9 mouse cellular contexts compared by ENCODE assay signal in the genomic region with DNA sequence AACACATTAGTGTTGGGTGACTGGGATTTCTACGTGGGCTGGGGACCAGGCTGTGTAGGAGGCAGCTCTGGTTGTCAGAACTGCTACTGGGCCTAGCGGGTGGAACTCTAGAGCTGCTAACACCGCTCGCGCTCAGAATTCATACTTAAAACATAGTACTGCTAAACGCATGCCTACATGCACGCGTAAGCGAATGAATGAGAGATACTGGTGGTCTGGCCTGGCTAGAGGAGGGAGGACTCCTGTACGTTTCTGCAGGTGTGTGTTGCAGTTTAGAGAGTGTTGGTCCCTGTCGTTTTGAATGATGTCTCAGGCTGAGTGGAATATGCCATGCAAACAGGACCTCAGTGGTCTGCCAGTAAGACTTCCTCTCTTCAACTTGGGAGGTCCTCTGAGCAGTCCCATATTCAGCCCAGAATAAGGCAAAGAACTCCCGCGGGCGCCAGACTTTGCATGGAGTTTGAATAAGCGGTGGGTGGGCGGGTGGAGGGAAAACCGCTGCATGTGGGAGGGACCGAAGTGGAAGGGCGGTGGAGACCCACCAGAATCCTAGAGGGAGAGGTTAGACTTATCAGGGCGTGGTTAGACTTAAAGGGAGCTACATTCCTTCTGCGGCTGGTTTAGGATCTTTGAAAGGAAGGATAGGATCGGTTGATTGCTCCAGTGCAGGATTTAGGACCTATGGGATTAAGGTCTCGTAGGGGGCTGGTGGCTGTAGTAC. TPM values are rescaled to one million over a fixed set of nuclear protein-coding genes. Genes with fewer than 3 reads are reported as not detected.
DNase-seq lines count a peak whose midpoint lies in the region; ATAC-seq and TF ChIP-seq lines count a peak whose summit lies in the region.
"Had no signal": no experiment of that assay in that cellular context is flagged by ENCODE, and none has a peak within 500 bp of the region (broad histone marks: within the 10 kb centered on the region; RNA-seq: fewer than 3 reads in every experiment).

No protein-coding gene starts in this region.

- H3K36me3 ChIP-seq in heart, embryonic 15.5 days = no peaks in the 10 kb centered on the region
- H3K36me3 ChIP-seq in hindbrain, postnatal 0 days (ENCODE audit: insufficient read depth, low read length) = no peaks in the 10 kb centered on the region
- H3K36me3 ChIP-seq in midbrain, embryonic 15.5 days (replicated peaks) = no peaks in the 10 kb centered on the region

- H3K9me3 ChIP-seq in heart, embryonic 15.5 days (replicated peaks) = no peaks in the 10 kb centered on the region
- H3K9me3 ChIP-seq in hindbrain, postnatal 0 days (ENCODE audit: low read length) = no peaks in the 10 kb centered on the region
- no peaks in the 10 kb centered on the region for H3K9me3 ChIP-seq in midbrain, embryonic 15.5 days

- H3K4me2 ChIP-seq in heart, embryonic 15.5 days = peak overlapping the region; percentile 86
- peak overlapping the region; percentile 90 for H3K4me2 ChIP-seq in hindbrain, postnatal 0 days (ENCODE audit: low read depth, low read length)
- H3K4me2 ChIP-seq in midbrain, embryonic 15.5 days = peak overlapping the region; percentile 89

- H3K4me3 ChIP-seq in heart, embryonic 15.5 days = peak overlapping the region; percentile 51
- H3K4me3 ChIP-seq in hindbrain, postnatal 0 days (ENCODE audit: low read length) = peak overlapping the region; percentile 48; the same call in 1 of the 2 replicates
- H3K4me3 ChIP-seq in midbrain, embryonic 15.5 days = no peak overlapping the region

- H3K27ac ChIP-seq in heart, embryonic 15.5 days = no peak overlapping the region
- no peak overlapping the region for H3K27ac ChIP-seq in hindbrain, postnatal 0 days
- no peak overlapping the region for H3K27ac ChIP-seq in midbrain, embryonic 15.5 days

- H3K27me3 ChIP-seq in heart, embryonic 15.5 days = peaks cover 65% of the 10 kb centered on the region
- peaks cover 14% of the 10 kb centered on the region; the same call in 1 of the 2 replicates for H3K27me3 ChIP-seq in hindbrain, postnatal 0 days (ENCODE audit: insufficient read depth, low read length)
- H3K27me3 ChIP-seq in midbrain, embryonic 15.5 days (replicated peaks) = peaks cover 36% of the 10 kb centered on the region

- H3K9ac ChIP-seq in heart, embryonic 15.5 days = no peak overlapping the region
- H3K9ac ChIP-seq in hindbrain, postnatal 0 days (replicated peaks; ENCODE audit: low read length) = no peak overlapping the region
- no peak overlapping the region for H3K9ac ChIP-seq in midbrain, embryonic 15.5 days

- TF ChIP-seq CTCF in hindbrain, postnatal 0 days (IDR thresholded peaks at IDR 0.05; ENCODE audit: low read depth) = no peak

- peaks cover 16% of the 10 kb centered on the region for H3K4me1 ChIP-seq in heart, embryonic 15.5 days (replicated peaks)
- H3K4me1 ChIP-seq in hindbrain, postnatal 0 days (ENCODE audit: insufficient read depth, low read length) = 0 out of 2 replicates have a peak, but pooled peaks cover 2% of the 10 kb centered on the region
- peaks cover 16% of the 10 kb centered on the region for H3K4me1 ChIP-seq in midbrain, embryonic 15.5 days

- no peak for DNase-seq in heart, postnatal 10 days
- peak; percentile 34 for DNase-seq in embryo, embryonic 11.5 days (ENCODE audit: low read depth, low spot score)
- DNase-seq in hindbrain, postnatal 0 days (ENCODE audit: low spot score) = peak; percentile 16
- DNase-seq in left cerebral cortex, postnatal 10 days (ENCODE audit: extremely low spot score in 1 of 2, low spot score in 2 of 2) = no peak
- DNase-seq in adrenal gland, postnatal 25 days = no peak
- no peak for DNase-seq in thymus, postnatal 4 days

- intact Hi-C loops in heart, postnatal 10 days (cut with DNase I) = no loop called here
- intact Hi-C loops in left cerebral cortex, postnatal 10 days (cut with DNase I) = no loop called here

- WGBS in heart, embryonic 15.5 days = 35% methylated on average over 23 of the region's 23 CpGs
- WGBS in hindbrain, postnatal 0 days = 32% methylated on average over 23 of the region's 23 CpGs
- 32% methylated on average over 23 of the region's 23 CpGs for WGBS in midbrain, embryonic 15.5 days

- no peak for ATAC-seq in heart, embryonic 15.5 days (replicated peaks; ENCODE audit: insufficient number of reproducible peaks, insufficient read depth, low FRiP score, low read depth)
- ATAC-seq in hindbrain, postnatal 0 days = peak; percentile 34; the same call in 1 of the 2 replicates
- no peak for ATAC-seq in midbrain, embryonic 15.5 days (replicated peaks)

RNA-seq across cellular contexts. Expression of a gene that starts 1.1 kb away (rescaled TPM):
- polyA plus RNA-seq in heart, embryonic 15.5 days (2015; fragmentation: Nextera tagmentation; extraction: Ambion mirVana) = 1.9 and 3.9 TPM in 2 replicates
- 1 to 10 TPM; 1.0 to 1.2 TPM for total RNA-seq in heart, postnatal 10 days (2021)
- total RNA-seq in hindbrain, postnatal 0 days (2014; rRNA removed) = 12.2 and 17.0 TPM in 2 replicates
- polyA plus RNA-seq in hindbrain, postnatal 0 days (2015; fragmentation: Nextera tagmentation; extraction: Ambion mirVana) = 8.6 and 8.7 TPM in 2 replicates
- 2.9 and 3.3 TPM in 2 replicates for polyA plus RNA-seq in midbrain, embryonic 15.5 days (2015; fragmentation: Nextera tagmentation; extraction: Ambion mirVana)
- total RNA-seq in left cerebral cortex, postnatal 10 days (2021) = 1 to 10 TPM; 2.4 to 3.0 TPM
- 1.7 and 1.9 TPM in 2 replicates for total RNA-seq in adrenal gland, postnatal 25 days (2021)

RNA-seq across cellular contexts. Expression of a gene that starts 41.5 kb away (rescaled TPM):
- polyA plus RNA-seq in heart, embryonic 15.5 days (2015; fragmentation: Nextera tagmentation; extraction: Ambion mirVana) = 4.6 and 5.4 TPM in 2 replicates
- 10 to 100 TPM; 26.9 to 29.1 TPM for total RNA-seq in heart, postnatal 10 days (2021)
- total RNA-seq in hindbrain, postnatal 0 days (2014; rRNA removed) = 3.9 and 4.7 TPM in 2 replicates
- polyA plus RNA-seq in hindbrain, postnatal 0 days (2015; fragmentation: Nextera tagmentation; extraction: Ambion mirVana) = 1.3 TPM in 2 replicates
- 1.7 and 2.7 TPM in 2 replicates for polyA plus RNA-seq in midbrain, embryonic 15.5 days (2015; fragmentation: Nextera tagmentation; extraction: Ambion mirVana)
- total RNA-seq in left cerebral cortex, postnatal 10 days (2021) = 1 to 10 TPM; 6.8 to 7.1 TPM
- 13.6 and 16.0 TPM in 2 replicates for total RNA-seq in adrenal gland, postnatal 25 days (2021)
- total RNA-seq: common myeloid progenitor, adult 5-6 weeks had no signal

RNA-seq across cellular contexts. Expression of a gene that starts 53.9 kb away (rescaled TPM):
- polyA plus RNA-seq in heart, embryonic 15.5 days (2015; fragmentation: Nextera tagmentation; extraction: Ambion mirVana) = 54.6 and 62.4 TPM in 2 replicates
- 10 to 100 TPM; 66.4 to 69.6 TPM for total RNA-seq in heart, postnatal 10 days (2021)
- 61.4 and 70.4 TPM in 2 replicates for total RNA-seq in hindbrain, postnatal 0 days (2014; rRNA removed)
- polyA plus RNA-seq in hindbrain, postnatal 0 days (2015; fragmentation: Nextera tagmentation; extraction: Ambion mirVana) = 73.0 and 80.0 TPM in 2 replicates
- polyA plus RNA-seq in midbrain, embryonic 15.5 days (2015; fragmentation: Nextera tagmentation; extraction: Ambion mirVana) = 82.0 and 88.7 TPM in 2 replicates
- total RNA-seq in left cerebral cortex, postnatal 10 days (2021) = 100 to 1,000 TPM; 123 to 128 TPM
- 112 and 119 TPM in 2 replicates for total RNA-seq in adrenal gland, postnatal 25 days (2021)

Comparison
In these comparisons a context has a peak if more than half of its experiments do, and no peak if none do; other contexts are left out.
1. DNase-seq: peak in embryo, embryonic 11.5 days (single experiment) and hindbrain, postnatal 0 days (single experiment); none in heart, postnatal 10 days (0 of 2), left cerebral cortex, postnatal 10 days (0 of 2), adrenal gland, postnatal 25 days (single experiment) and thymus, postnatal 4 days (single experiment).
2. Peak in every context shown above with its lines, with median percentiles within 50 percentile points of each other: H3K4me2 ChIP-seq.